Mouse (Mus musculus): Measurements from ENCODE around the gene Erh.

The Erh gene

GRCm38 (mm10) chr12:80615371-80616257, 28.5 kb downstream of the Erh start:
- no peak for DNase-seq (ENCODE audit: low spot score)

DNA sequence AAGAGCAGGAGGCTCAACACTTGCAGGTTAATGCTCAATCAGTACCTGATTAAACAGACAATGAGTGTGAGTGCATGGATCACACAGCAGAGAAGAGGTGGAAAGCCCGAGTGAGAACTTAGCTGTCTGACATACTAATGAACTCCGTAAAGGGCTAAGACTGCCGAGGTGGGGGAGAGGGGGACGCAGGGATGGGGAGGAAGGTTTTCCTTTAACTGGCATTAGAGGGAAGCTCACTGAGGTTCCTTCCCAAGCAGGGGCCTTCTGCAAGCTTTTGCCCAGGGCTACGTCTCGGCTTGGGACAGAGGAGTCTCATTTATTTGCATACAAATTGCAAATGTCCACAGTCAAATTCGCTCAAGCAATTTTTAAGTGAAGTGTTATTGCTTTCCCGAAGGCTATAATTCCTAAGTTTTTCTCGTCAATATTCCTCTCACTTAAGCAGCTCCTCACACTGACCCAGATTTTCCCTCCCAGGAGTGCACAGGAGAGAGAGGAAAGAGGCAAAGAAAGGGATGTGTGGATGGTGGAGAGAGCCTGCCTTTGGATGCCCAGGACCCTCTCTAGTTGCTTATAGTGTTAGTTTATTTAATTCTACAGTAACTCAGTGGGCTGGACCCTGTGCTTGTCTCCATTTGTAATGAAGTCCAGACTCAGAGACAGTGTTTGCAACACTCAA, 31.9 kb downstream of the Erh start:
- no peak for DNase-seq (ENCODE audit: low spot score)

DNA sequence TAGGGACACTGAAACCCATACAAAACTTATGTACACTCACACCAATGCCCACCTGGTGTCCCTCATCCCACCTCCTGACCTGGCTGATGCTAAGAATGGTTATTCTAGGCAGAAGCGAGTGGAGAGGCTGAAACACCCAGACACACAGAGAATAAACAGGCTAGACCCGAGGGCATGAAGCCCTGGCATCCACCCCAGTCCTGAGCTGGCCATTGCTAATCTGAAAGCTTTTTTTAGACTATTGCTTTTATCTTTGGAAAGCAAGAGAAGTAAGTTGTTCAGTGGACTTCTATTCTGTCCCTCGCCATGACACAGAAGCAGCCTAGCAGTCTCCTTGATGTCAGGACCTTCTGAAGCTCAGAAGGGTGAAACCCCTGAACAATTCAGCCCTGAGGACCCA, 34.2 kb downstream of the Erh start:
- DNase-seq (ENCODE audit: low spot score): no peak

DNA sequence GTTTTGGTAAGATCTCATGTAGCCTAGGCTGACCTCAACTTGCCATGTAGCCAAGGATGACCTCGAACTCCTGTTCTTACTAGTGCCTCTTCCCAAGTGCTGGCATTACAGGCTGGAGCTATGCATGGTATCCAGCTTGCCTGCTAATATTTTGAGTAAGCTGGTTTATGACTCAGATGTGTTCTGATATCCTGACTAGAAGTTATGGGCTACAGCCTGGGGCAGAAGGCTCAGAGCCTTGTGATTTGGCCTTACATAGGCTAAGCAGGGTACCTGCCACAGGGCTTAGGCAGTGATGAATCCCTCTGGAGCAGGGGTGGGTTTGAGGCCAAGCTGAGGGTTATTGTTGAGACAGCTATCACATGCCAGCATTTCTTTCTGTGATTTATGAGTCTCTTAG, 35.6 kb downstream of the Erh start:
- DNase-seq (ENCODE audit: low spot score): no peak

DNA sequence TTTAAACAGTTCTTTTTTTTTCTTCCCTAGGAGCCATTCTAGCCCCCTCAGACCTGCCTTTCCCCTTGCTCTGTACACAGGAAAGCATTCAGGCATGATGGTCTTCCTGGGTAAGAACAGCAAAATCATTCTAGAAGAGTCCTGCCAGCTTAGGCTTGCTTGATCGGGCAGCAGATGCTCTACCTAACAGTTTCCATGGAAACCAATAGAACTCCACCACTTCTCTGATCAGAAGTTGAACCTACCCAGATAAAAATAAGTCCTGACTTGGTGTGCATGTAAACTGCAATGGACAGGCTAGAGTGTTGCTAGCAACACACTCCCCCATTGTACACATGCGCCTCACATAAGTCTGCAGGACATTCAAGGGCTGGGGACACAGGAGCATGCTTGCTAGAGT, 39.9 kb downstream of the Erh start:
- no peak for DNase-seq (ENCODE audit: low spot score)

DNA sequence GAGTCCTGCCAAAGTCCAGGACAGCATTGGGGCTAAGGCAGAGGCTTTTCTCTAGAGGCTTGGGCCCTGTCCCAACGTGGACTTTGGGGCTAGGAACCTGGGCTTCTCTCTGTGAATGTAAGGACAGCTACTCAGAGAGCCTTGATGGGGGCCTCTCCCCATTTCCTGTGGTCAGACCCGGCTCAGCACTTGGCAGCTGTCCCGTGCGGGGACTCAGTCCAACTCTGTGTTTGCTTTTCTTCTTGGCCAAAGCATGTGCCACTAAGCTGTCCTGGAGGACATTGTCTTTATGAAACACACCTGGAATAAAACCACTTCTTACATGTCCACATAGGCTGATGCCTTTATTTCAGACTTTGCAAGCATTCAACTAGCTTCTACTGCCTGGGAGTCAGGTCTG, 40.6 kb downstream of the Erh start:
- DNase-seq (ENCODE audit: low spot score): no peak

- no peak for DNase-seq (ENCODE audit: low spot score)
Measured at GRCm38 (mm10) chr12:80602432-80602831, 41.7 kb downstream of the Erh start.

DNA sequence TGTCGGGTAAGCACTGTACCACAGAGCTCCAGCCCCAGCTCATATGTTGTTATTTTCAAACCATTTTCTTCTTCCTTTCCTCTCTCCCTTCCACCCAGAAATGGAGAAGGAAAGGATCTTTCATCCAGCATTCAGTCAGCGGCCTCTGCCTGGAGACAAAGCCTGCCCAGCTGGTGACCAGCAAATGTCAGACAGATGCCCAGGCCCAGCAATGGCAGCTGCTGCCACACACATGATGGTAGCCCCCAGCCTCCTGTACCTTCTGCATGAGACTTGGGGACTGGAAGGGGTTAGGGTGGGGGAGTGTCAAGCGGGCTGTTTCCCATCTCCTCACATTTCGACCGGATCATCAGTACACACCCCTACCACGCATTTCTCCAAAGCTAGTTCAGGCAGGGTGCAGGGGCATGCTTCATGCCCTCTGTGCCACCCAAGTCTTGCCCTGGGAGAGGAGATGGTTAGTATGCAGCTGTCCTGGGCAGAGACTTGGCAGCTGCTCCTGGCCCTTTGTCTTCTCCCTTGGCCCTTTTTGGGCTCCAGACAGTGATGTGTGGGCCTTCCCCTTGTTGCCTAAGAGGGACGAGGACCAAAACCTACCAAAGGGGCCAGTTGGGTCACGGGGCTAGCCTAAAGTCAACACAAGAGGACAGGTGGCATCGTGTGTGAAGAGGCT, 42.4 kb downstream of the Erh start:
- no peak for DNase-seq (ENCODE audit: low spot score)

DNA sequence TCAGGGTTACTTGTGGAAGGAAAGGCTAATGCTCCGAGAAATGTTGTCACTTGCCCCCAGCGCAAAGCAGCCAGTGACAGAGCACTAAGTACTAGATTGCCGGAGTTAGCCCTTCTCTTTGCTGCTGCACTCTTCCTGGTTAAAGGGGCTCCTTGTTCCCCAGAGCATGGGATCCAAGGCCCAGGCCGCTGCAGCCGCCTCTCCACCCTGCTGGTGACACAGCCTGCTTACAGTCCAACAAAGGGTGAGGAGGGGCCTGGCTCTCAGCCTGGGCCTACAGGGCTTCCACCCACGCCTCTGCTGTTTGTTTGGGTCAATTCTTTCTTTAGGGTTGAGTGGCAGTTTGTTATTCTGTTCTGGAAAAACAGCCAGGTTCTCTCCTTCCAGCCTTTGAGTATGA, 45.4 kb downstream of the Erh start:
- DNase-seq (ENCODE audit: low spot score): no peak

DNA sequence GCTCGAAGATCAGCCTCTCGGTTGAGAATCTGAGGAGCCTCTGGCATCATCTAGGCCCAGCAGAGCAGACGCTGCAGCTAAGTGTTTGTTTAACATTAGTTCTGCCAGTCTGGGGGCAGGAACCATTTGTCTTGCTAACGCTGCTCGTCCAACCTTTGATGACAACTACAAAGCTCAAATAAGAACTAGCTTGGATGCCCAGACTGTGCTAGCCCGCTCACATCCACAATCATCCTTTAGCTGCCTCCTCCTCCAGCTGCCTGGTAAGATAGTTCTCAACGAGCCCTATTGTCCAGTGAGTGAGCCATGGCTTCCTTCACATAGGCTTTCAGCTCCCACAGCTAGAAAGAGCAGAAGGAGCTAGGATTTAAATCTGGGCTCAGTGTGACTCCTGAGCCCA, 45.9 kb downstream of the Erh start:
- no peak for DNase-seq (ENCODE audit: low spot score)

GRCm38 (mm10) chr12:80595968-80596367, 48.2 kb downstream of the Erh start:
- DNase-seq (ENCODE audit: low spot score): no peak

GRCm38 (mm10) chr12:80595566-80595965, 48.6 kb downstream of the Erh start:
- DNase-seq (ENCODE audit: low spot score): no peak

DNA sequence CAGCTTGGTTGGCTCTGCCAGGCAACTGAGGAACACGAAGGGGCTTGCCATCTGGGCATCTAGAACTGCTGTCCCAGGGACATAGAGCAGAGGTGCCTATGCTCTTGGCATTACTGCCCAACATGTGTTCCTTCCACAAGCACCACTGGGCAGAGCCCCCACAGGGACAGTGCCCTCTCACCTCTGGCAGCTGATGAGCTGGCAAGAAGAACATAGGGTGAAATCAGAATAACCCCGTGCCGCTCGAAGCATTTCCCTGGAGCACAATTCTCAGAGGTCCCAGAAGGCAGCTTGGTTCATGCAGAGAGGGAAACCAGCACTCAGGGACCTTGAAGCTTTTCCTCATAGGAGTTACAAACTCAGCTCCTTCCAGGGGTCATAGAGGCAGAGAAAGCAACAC, 49.4 kb downstream of the Erh start:
- DNase-seq (ENCODE audit: low spot score): no peak

DNA sequence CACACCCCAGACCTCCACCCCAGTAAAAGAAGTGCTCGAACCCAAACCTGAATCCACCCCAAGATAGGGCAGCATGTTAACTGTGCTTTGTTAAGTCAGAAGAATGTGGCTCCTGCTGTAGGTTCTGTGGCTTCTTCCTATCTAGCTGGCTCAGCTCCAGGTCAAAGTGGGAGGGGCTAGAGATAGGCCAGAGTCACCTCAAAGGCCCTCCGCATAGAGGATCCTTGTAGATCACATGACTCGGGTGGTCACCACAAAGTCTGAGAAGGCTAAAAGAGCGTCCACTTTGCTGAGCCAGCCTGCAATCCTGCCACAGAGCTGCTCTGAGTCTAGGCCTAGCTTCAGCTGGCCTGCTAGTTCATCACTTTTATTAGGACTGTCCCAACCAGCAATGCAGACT, 50.0 kb downstream of the Erh start:
- no peak for DNase-seq (ENCODE audit: low spot score)

DNA sequence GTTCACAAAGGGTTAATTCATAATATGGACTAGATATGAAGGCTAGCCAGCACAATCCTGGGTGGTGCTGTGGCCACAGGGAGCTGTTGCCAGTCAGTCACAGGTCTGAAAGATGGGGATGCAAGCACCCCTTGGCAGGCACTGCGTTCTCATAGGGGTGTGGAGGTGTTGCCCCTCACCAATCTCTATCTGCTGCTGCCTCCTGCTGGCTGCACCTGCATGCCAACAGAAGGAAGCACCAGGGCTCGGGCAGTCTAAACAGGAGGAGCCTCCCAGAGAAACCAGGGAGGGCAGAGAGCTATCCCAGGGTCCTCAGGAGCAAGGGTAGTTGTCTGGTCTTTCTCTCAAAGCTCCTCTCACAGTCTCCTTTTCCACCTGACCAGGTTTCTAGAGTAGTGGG, 59.2 kb downstream of the Erh start:
- DNase-seq (ENCODE audit: low spot score): peak; percentile 35
